Mouse (Mus musculus) R1 (cell line): ENCODE data around the gene Gm43638.
A peak's percentile ranks its signal among the peaks of the same experiment; 100 is the strongest.
"Not testable (repeated sequence)": the region's sequence is repeated elsewhere in the genome, so short reads cannot be mapped to it uniquely, and the experiment has no call there.

Experiments used
- DNase-seq: peaks from one replicate; pipeline ENCODE4 v3.0.0-alpha.2; 2018; ENCODE audit warnings: low read depth, low spot score

Gm43638 gene

DNA sequence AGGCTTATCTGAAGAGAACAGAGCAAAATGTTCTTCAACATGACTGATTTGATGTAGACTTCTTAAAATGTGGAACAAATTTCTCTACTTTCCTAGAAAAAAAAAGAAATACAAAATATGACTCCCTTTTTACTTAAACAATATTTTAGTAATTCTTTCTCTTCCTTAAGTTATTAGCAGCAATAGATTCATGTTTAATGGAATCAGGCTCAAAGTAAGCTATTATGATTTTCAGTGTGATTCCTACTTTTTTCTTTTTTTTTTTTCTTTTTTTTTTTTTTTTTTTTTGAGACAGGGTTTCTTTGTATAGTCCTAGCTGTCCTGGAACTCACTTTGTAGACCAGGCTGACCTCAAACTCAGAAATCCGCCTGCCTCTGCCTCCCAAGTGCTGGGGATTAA, at the start of gene Gm43638:
Gm43638 (minus strand) TSS at position 101 of the 400 bp plus-strand sequence.
- DNase-seq = not testable (repeated sequence)

DNA sequence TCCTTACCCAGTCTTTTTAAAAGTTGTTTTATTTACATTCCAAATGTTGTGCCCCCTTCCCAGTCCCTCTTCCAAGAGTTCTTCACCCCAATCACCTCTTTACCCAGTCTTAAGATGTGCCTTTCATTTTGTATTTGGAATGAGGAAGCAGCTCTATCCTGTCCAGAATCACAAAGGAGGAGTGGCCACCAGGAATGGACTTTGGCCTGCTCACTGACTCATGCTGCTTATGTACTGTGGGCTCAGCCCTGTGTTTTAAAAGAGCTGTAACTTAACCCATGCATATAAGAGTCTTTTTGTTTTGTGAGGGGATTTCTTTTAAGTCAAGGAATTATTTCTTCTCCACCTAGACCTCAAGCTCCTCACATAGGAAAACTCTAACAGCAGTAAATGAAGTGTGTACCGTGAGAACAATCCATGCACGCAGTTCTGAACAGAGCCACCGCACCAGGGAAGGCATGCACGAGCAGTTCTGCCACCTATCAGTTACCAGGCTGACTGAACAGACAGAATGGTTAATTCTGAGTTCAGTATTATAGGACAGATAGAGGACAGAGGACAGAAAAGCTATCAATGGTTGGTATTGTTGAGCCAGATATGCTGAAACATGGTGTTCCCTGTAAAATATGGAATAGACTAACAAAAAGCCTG, 49.5 kb upstream of the Gm43638 start:
- no peak for DNase-seq

DNA sequence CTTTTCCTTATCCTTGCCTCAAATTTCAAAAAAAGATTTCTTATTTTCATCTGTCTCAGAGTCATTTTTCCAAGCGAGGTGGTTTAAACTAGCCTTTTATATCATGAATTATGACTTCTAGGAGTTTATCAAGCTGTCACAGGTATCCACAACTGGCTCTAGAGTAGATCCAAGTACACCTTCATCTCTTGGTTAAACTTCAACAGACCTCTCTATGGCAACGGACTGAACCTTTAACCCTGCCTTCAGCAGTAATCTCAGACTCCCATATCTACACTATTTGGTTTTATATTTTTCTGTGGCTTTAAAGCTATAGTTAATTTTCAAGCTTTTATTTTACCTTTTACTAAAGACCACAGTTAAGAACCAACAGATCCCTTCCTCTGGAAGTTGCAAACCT, 45.7 kb upstream of the Gm43638 start:
- DNase-seq = no peak

DNA sequence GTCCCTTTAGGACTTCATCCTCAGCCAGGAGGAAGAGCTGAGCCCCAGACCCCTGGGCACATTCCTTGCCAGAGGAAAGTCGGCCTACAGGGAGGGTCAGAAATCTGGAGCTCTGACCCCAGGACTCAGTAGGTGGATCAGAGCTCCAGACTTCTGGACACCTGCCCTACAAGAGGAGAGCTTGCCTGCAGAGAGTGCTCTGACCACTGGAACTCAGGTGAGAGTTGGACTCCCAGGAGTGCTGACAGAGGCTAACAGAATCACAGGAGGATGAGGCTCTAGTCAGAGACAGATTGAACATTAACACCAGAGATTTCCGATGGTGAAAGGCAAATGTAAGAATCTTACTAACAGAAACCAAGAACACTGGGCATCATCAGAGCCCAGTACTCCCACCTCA, 37.0 kb upstream of the Gm43638 start:
- not testable (repeated sequence) for DNase-seq

DNA sequence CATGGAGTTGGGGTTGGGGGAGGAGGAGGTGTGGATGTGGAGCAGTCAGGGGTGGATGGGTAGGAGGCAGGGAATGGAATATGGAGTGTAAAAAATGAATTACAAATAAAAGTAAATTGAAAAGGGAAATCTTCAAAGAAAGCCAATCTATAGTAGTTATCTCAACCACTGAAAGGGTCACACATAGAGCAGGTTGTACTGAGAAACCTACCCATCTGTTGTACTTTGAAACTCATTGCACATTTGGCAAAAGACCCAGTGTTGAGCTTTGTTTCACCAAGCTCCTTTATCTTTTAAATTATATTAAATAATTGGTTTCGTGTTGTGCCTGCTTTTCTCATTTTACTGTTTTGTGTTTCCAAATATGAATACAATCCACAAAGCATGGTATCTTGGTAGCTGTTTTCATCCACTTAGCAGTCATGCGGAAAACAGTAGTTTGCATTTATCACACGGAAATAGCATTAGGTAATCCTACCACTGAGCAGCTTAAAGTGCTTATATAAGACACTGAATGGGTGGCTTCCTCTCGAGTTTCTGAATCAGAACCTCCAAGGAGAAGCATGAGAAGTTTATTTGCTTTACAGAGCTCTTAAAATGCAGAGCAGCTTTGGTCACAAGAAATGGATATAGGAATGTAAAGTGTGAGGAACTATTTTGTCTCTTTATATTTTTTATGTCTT, 19.3 kb upstream of the Gm43638 start:
- no peak for DNase-seq

DNA sequence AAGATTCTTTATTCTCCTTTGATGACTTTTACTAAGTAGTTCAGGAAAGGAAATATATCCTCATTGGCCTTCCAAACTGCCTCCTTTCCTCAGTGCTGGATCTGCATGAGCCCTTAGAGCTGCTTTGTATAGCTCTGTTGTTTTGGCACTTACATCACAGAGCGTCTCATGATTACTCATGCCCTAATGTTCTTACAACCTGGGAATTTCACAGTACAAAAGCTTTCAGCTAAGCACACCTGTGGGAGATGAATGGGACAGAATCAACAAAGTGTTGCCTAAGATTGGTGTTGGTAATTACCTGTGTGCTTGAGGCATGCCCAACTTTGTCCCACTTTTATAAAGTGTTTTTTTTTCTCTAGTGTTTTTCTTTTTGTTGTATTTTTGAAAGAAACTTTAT, 16.1 kb upstream of the Gm43638 start:
- DNase-seq = peak; percentile 1

DNA sequence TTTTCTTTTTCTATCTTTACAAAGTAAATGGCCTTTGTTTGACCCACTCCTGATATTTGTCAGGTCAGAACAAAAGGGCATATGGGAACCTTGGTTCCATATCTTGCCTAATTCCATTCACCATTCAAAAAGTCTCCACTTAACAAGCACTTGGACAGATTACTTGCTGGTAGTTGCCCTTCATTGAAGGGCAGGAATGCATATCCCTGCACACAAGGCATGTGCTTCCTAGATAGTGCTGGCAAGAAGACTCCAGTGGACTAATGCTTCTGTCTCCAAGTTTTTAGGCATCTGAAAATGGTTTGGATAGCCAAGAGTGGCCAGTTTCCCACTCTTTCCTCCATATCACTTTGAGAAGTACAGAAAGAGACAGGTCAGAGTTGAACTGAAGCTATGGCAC, 12.7 kb upstream of the Gm43638 start:
- no peak for DNase-seq

DNA sequence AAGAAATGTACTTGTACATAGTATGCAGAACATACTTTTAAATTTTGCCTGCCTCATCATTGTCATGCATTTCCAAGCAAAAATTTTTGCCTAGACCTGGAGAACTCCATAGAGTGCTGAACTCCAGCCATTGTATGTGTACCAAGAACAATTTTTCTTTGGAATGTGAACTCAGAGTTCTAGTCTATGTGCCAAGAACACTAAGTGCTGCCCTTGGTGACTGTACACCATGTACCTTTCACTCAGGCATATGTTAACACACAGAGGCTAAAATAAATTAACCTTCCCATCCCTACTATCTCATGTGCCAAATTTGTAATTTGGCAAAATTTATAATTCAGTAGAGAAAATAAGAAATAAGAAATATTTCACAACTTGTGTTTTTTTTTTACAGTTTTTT, 12.3 kb upstream of the Gm43638 start:
- no peak for DNase-seq

DNA sequence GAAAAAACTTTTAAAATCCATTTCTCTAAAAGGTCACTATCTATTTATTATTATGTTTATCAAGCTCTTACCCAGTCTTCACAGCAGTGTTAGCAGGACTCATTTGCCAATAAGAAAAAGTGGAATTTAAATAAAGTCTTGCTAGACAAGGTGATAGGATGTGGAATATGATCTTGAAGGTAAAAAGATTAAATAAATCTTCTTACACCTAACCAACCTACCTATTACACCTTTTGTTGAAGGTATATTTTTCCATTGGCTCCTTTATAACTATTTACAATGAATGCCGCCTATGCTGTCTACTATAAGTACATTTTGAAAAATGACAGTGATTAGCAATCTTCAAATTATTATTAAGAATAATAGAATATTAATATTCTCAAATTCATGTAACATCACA, 4.2 kb upstream of the Gm43638 start, which contains the start of gene Ugt2a1:
Ugt2a1 (minus strand) TSS at position 101 of the 400 bp plus-strand sequence.
- no peak for DNase-seq

DNA sequence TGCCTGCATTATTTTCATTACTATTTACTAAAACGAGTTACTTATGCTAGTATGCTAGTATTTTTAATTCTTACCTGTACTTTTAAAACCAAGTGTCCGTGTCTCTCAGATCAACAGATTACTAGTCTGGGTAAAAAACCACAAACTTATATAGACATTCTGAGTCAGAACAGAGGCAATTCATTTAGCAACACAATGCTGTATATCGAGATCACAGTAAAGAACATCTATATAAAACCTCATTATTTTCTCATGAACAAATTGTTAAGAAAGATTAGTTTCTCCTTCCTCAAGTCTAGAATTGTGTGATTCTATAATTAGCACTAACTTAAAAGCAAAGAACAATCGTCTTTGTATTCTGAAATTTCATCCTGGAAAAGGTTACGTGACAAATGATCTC, 4.4 kb downstream of the Gm43638 start, which contains the start of gene Ugt2a2:
Ugt2a2 (minus strand) TSS at position 101 of the 400 bp plus-strand sequence.
- no peak for DNase-seq

DNA sequence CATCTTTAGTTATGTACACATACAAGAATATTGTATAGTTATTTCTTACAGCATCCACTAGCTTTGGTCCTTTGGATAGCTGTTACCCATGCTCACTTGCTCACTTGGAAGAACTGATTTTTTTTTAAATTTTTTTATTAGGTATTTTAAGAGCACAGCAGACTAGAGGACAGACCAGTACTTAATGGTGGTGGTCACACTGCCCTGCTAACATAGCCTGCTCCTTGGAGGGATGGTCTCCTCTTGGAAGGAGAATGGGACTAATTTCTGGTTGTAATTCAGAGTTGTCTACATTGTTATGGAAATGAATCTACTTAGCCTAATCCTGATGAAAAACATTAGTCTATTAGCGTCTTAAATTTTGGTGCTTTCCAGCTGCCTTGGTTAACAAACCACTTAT, 27.8 kb downstream of the Gm43638 start:
- peak; percentile 20 for DNase-seq

DNA sequence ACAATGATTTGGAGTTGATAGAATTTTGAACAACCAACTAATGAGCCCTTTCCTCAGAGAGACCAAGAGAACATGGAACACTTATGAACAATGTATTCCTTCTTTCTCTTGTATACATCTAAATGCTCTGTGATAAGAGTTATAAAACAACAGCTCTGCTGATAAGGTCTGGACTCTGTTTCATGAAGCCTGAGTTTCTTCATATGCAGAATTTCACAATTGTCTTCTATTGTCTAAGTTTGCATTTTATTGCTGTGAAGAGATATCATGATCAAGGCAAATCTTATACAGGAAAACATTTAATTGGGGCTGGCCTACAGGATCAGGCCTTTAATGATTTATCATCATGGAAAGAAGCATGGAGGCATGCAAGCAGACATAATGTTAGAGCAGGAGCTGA, 28.9 kb downstream of the Gm43638 start:
- no peak for DNase-seq

DNA sequence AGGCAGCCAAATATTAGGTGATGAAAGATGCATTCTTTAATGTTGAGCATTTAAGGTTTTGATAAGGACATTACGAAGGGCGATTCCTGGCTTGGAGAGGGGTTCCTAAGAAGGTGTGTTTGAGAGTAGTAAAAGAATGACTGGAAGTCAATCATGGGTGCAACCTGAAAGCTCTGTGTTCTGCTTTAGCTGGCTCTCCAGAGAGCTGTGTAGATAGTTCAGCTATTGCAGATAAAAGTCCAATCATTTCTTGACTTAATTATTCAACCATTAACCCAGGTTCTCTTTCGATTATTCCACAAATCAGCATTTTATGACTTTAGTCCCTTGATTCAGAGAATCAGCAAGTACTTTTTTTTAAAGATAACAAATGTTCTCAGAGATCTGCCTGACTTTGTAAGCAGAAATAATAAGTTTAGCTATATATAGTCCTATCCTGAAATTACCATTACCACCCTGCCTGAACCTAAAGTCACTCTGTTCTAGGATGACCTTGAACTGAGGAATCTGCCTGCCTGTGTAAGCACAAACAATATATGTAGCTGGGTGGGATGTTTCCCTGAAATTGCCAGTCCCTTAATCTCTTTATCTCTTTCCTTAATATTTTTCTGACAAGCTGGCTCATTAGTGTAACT, 30.3 kb downstream of the Gm43638 start:
- no peak for DNase-seq

DNA sequence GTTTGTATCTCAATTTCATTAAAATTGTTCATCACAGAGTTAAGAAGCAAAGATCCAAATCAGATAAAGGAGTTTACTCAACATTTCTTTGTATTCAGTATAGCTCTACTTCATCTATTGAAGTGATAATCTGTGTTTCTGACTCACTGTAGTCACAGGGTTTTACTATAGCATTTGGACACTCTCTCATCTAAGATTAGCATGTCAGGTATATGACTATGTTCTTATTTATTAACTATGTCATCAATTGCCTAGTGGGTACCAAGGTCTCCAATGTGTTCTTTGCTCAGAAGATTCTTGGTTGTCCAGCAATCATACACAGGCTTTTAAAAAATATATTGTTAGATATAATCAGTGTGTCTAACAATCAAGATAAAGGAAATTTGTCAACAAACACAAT, 31.1 kb downstream of the Gm43638 start:
- no peak for DNase-seq

DNA sequence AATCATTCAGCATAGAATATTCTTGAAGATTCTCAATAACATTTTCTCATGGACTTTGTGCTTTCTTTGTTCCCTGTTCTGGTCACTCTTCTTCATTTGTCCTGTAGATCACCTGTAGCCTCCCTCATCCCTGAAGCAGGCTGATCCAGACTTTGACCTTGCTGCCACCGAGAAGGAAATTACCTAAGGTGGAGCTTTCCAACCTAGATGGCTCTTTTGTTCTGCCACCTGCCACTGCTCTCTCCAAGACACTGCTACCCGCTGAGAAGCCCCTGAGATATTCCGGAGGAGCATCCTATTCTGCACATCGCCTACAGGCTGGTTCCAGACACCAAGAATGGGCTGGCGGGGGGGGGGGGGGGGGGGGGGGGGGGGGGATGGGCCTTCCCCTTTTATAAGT, 34.1 kb downstream of the Gm43638 start:
- peak; percentile 68 for DNase-seq

DNA sequence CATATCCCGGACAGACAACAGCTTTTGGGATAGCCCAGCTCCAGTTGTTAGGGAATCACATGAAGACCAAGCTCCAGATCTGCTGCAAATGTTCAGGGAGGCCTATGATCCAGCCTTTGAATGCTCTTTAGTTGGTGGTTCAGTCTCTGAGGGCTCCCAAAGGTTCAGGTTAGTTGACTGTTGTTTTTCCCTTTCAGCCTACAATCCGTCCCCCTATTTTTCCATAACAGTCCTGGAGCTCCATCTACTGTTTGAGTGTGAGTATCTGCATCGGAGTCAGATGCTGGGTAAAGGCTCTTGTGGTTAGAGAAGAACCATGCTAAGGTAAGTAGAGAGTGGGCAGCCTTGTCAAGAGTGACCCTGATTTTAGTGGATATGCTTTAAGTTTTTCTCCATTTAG, 50.3 kb downstream of the Gm43638 start:
- DNase-seq = peak; percentile 45

DNA sequence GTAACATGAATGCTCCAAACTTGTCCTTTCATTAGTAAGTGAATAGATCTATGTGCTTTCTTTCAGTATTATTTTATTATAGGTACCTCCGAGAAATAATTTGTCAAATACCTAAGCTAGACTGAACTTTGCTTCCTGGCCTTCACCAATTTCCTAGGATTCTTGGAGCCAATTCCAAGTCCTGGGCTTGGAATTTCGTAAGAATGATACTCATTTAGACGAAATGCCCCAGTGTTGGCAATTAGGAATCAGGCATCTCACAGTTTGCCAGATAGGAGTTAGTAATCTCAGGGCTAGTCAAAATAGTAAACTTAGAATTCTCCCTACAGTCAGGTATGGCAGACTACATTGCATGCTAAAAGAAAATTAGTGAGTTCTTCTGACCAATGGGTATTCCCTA, 60.9 kb downstream of the Gm43638 start:
- no peak for DNase-seq

DNA sequence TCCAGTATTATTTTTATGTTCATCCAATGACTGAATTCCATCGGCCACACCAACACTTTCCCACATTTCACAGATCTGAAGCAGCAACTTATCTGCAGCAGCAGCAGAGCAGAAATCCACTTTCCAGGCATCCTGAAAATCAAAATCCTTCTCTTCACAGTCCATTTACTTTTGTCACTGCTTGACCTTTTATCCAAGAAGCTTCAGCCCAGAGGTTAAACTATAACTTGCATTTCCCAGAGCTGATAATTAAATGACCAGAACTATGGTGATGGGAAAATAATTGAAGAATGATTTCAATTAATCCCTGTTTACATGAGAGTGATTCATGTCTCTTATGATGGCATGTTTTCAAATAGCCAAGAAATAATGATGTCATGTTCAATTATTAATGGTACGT, 62.6 kb downstream of the Gm43638 start, which contains the start of gene Ugt2b38:
Ugt2b38 (minus strand) TSS at position 163 of the 400 bp plus-strand sequence.
- not testable (repeated sequence) for DNase-seq
